8 mouse cellular contexts compared by ENCODE assay signal in genomic region chr9:121398761-121399160, GRCm38 (mm10).
A peak's percentile ranks its signal among the peaks of the same experiment; 100 is the strongest.
DNase-seq lines count a peak whose midpoint lies in the region; ATAC-seq lines count a peak whose summit lies in the region.
"Had no signal": no experiment of that assay in that cellular context is flagged by ENCODE, and none has a peak within 500 bp of the region (broad histone marks: within the 10 kb centered on the region; RNA-seq: fewer than 3 reads in every experiment).

No protein-coding gene starts in this region.

- 0 out of 2 replicates have a peak overlapping the region, but pooled peaks have one; percentile 35 for H3K27ac ChIP-seq in midbrain, embryonic 12.5 days (replicated peaks)
- H3K27ac ChIP-seq in midbrain, embryonic 10.5 days (replicated peaks): no peak overlapping the region
- 0 out of 2 replicates have a peak overlapping the region, but pooled peaks have one; percentile 12 for H3K27ac ChIP-seq in forebrain, embryonic 11.5 days (ENCODE audit: low read depth, low read length)
- H3K27ac ChIP-seq: limb, embryonic 13.5 days had no signal

- no peak overlapping the region for H3K4me2 ChIP-seq in midbrain, embryonic 12.5 days (replicated peaks)
- no peak overlapping the region for H3K4me2 ChIP-seq in forebrain, embryonic 11.5 days (ENCODE audit: low read depth, low read length, severe bottlenecking)
- H3K4me2 ChIP-seq: limb, embryonic 13.5 days had no signal

- H3K4me3 ChIP-seq in midbrain, embryonic 12.5 days: no peak overlapping the region
- H3K4me3 ChIP-seq in midbrain, embryonic 10.5 days: no peak overlapping the region
- H3K4me3 ChIP-seq in forebrain, embryonic 11.5 days (ENCODE audit: low read depth, low read length): no peak overlapping the region
- H3K4me3 ChIP-seq: limb, embryonic 13.5 days had no signal

- ATAC-seq in midbrain, embryonic 12.5 days (ENCODE audit: low FRiP score, low read depth): no peak
- ATAC-seq in forebrain, embryonic 11.5 days (replicated peaks; ENCODE audit: low FRiP score): no peak
- no peak for ATAC-seq in erythroid progenitor cell, adult 5-6 weeks (replicated peaks; ENCODE audit: low FRiP score, poor library complexity, severe bottlenecking)

- H3K9me3 ChIP-seq in midbrain, embryonic 12.5 days: no peaks in the 10 kb centered on the region
- no peaks in the 10 kb centered on the region for H3K9me3 ChIP-seq in midbrain, embryonic 10.5 days (replicated peaks)
- no peaks in the 10 kb centered on the region for H3K9me3 ChIP-seq in forebrain, embryonic 11.5 days (ENCODE audit: control insufficient read depth, low read length)
- H3K9me3 ChIP-seq: limb, embryonic 13.5 days had no signal

- no peaks in the 10 kb centered on the region for H3K27me3 ChIP-seq in midbrain, embryonic 12.5 days
- H3K27me3 ChIP-seq in midbrain, embryonic 10.5 days (ENCODE audit: low read depth, poor library complexity, severe bottlenecking): no peaks in the 10 kb centered on the region
- H3K27me3 ChIP-seq in forebrain, embryonic 11.5 days (ENCODE audit: control insufficient read depth, insufficient read depth, low read length): no peaks in the 10 kb centered on the region
- H3K27me3 ChIP-seq: limb, embryonic 13.5 days had no signal

- peaks cover 26% of the 10 kb centered on the region for H3K4me1 ChIP-seq in midbrain, embryonic 12.5 days
- peaks cover 29% of the 10 kb centered on the region for H3K4me1 ChIP-seq in midbrain, embryonic 10.5 days
- H3K4me1 ChIP-seq in forebrain, embryonic 11.5 days (replicated peaks; ENCODE audit: control insufficient read depth, insufficient read depth, low read length): 0 out of 2 replicates have a peak, but pooled peaks cover 2% of the 10 kb centered on the region

- no peak overlapping the region for H3K9ac ChIP-seq in midbrain, embryonic 12.5 days (replicated peaks)
- no peak overlapping the region for H3K9ac ChIP-seq in forebrain, embryonic 11.5 days (ENCODE audit: low read length)
- H3K9ac ChIP-seq: limb, embryonic 13.5 days had no signal

- WGBS in midbrain, embryonic 12.5 days: 70% methylated on average over 7 of the region's 7 CpGs
- 77% methylated on average over 7 of the region's 7 CpGs for WGBS in midbrain, embryonic 10.5 days
- WGBS in forebrain, embryonic 11.5 days: 75% methylated on average over 7 of the region's 7 CpGs

- peaks cover 18% of the 10 kb centered on the region; the same call in 1 of the 2 replicates for H3K36me3 ChIP-seq in midbrain, embryonic 12.5 days
- H3K36me3 ChIP-seq in midbrain, embryonic 10.5 days: peaks cover 27% of the 10 kb centered on the region
- H3K36me3 ChIP-seq in forebrain, embryonic 11.5 days (ENCODE audit: control insufficient read depth, insufficient read depth, low read length): no peaks in the 10 kb centered on the region

- no peak for DNase-seq in midbrain, embryonic 10.5 days (ENCODE audit: low spot score)
- DNase-seq in forebrain, embryonic 11.5 days (ENCODE audit: low spot score): no peak
- peak; percentile 79 to 85 for DNase-seq in layer of hippocampus, postnatal 36 days
- DNase-seq in thymus, postnatal 0 days (ENCODE audit: low spot score): peak; percentile 76
- no peak for DNase-seq in adrenal gland, postnatal 36 days

Comparison
In these comparisons a context has a peak if more than half of its experiments do, and no peak if none do; other contexts are left out.
1. DNase-seq: peak in layer of hippocampus, postnatal 36 days (2 of 2) and thymus, postnatal 0 days (single experiment); none in midbrain, embryonic 10.5 days (single experiment), forebrain, embryonic 11.5 days (single experiment) and adrenal gland, postnatal 36 days (0 of 2).